Mouse (Mus musculus): Measurements from ENCODE around the gene Plekhg5. TPM values are rescaled to one million over a fixed set of nuclear protein-coding genes. Genes with fewer than 3 reads are reported as not detected.
A peak's percentile ranks its signal among the peaks of the same experiment; 100 is the strongest.

Plekhg5 gene
- polyA plus RNA-seq, 1 experiment, result 3.0 TPM

GRCm38 (mm10) chr4:152120311-152121182 lies 48.2 kb downstream of the Plekhg5 start:
- Histone ChIP-seq H3K27ac (ENCODE audit: insufficient read depth, low read depth, low read length) (no peak overlapping the region), H3K4me3 (ENCODE audit: insufficient read depth, low read length) (no peak overlapping the region), H3K4me1 (ENCODE audit: control insufficient read depth, insufficient read depth, low read length) (peaks cover 14% of the 10 kb centered on the region)
- no peak for TF ChIP-seq POLR2A (IDR thresholded peaks at IDR 0.05; ENCODE audit: borderline replicate concordance, low read depth, low read length)
- no peak for TF ChIP-seq CTCF (IDR thresholded peaks at IDR 0.05; ENCODE audit: low read depth, low read length)

DNA sequence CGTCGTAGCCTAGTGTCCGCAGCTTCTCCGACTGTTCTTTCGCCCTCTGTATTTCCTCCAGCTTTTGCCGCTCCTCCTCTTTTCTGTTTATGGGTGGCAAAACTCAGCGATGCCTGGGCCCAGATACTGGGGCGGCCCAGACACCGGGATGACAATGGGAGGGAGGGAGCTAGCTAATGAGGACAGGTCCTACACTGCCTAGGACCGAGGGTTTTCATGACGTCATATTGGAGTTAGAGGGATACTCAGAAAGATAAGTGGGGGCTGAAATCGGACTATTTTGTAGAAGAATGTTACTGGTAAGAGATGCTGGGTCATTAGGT lies 48.8 kb downstream of the Plekhg5 start:
- Histone ChIP-seq H3K4me3 (ENCODE audit: insufficient read depth, low read length) (no peak overlapping the region), H3K4me1 (ENCODE audit: control insufficient read depth, insufficient read depth, low read length) (peaks cover 14% of the 10 kb centered on the region), H3K27ac (ENCODE audit: insufficient read depth, low read depth, low read length) (no peak overlapping the region)
- no peak for TF ChIP-seq CTCF (IDR thresholded peaks at IDR 0.05; ENCODE audit: low read depth, low read length)
- TF ChIP-seq POLR2A (IDR thresholded peaks at IDR 0.05; ENCODE audit: borderline replicate concordance, low read depth, low read length), result no peak

DNA sequence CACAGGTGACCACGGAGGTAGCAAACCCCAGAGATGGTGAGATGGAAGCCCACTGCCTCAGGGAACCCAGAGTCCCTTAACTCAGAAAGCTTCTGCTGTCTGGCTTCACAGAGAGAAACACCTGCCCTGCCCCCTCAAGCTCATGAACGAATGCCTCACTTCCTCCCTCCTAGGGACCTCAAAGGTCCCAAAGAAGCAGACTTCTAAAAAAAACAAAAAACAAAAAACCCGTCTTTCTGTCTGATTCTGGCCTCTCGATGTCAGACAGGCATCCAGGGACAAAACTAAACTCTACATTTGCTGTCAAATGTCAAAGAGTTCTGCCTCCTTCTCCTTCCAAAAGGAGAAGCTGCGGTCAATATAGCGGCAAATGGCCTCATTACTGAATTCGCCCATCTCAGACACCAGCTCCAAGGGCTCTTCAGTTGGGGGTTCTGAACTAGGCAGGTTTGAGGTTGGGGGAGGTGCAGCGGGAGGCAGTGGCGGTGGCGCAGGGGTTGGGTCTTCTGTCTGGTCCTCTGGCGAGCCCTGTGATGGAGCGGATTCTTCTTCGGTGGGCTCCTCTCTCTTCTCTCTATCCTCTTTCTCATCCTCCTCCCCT lies 52.2 kb downstream of the Plekhg5 start:
- peaks cover 14% of the 10 kb centered on the region for H3K4me1 ChIP-seq (ENCODE audit: control insufficient read depth, insufficient read depth, low read length)
- TF ChIP-seq CTCF (IDR thresholded peaks at IDR 0.05; ENCODE audit: low read depth, low read length) (no peak), POLR2A (IDR thresholded peaks at IDR 0.05; ENCODE audit: borderline replicate concordance, low read depth, low read length) (no peak)
- no peak overlapping the region for H3K27ac ChIP-seq (ENCODE audit: insufficient read depth, low read depth, low read length)
- no peak overlapping the region for H3K4me3 ChIP-seq (ENCODE audit: insufficient read depth, low read length)

GRCm38 (mm10) chr4:152125161-152126025 lies 53.1 kb downstream of the Plekhg5 start:
- H3K27ac ChIP-seq (ENCODE audit: insufficient read depth, low read depth, low read length), result no peak overlapping the region
- H3K4me3 ChIP-seq (ENCODE audit: insufficient read depth, low read length), result peak overlapping the region; percentile 16; the same call in 1 of the 2 replicates
- TF ChIP-seq POLR2A (IDR thresholded peaks at IDR 0.05; ENCODE audit: borderline replicate concordance, low read depth, low read length), result no peak
- no peak for TF ChIP-seq CTCF (IDR thresholded peaks at IDR 0.05; ENCODE audit: low read depth, low read length)
- H3K4me1 ChIP-seq (ENCODE audit: control insufficient read depth, insufficient read depth, low read length), result peaks cover 14% of the 10 kb centered on the region

GRCm38 (mm10) chr4:152126026-152126920 lies 54.0 kb downstream of the Plekhg5 start:
- H3K4me1 ChIP-seq (ENCODE audit: control insufficient read depth, insufficient read depth, low read length), result peaks cover 14% of the 10 kb centered on the region
- no peak overlapping the region for H3K27ac ChIP-seq (ENCODE audit: insufficient read depth, low read depth, low read length)
- no peak for TF ChIP-seq POLR2A (IDR thresholded peaks at IDR 0.05; ENCODE audit: borderline replicate concordance, low read depth, low read length)
- no peak for TF ChIP-seq CTCF (IDR thresholded peaks at IDR 0.05; ENCODE audit: low read depth, low read length)
- no peak overlapping the region for H3K4me3 ChIP-seq (ENCODE audit: insufficient read depth, low read length)

DNA sequence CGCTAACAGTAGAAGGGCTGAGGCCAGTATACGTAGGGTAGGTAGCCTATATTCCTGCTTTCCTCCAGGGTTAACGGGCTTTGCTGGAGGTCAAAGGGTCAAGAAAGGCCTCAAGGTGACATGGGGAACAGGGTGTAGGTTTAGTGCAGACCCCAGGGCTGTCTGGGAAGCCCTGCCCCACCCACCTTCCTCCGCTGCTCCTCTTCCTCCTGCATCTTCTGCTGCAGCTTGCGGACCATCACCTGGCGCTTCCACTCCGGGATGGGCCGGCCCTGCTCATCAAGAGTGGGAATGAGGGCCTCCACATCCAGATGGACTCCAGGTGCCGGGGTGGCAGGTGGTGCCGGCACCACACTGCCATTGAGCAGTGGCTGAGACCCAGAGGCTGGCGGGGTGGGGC lies 55.6 kb downstream of the Plekhg5 start:
- Histone ChIP-seq H3K4me1 (ENCODE audit: control insufficient read depth, insufficient read depth, low read length) (peaks cover 14% of the 10 kb centered on the region), H3K27ac (ENCODE audit: insufficient read depth, low read depth, low read length) (no peak overlapping the region), H3K4me3 (ENCODE audit: insufficient read depth, low read length) (no peak overlapping the region)
- no peak for TF ChIP-seq POLR2A (IDR thresholded peaks at IDR 0.05; ENCODE audit: borderline replicate concordance, low read depth, low read length)
- no peak for TF ChIP-seq CTCF (IDR thresholded peaks at IDR 0.05; ENCODE audit: low read depth, low read length)

GRCm38 (mm10) chr4:152128784-152129183 lies 56.5 kb downstream of the Plekhg5 start:
- Histone ChIP-seq H3K27ac (ENCODE audit: insufficient read depth, low read depth, low read length) (no peak overlapping the region), H3K4me3 (ENCODE audit: insufficient read depth, low read length) (no peak overlapping the region)
- TF ChIP-seq POLR2A (IDR thresholded peaks at IDR 0.05; ENCODE audit: borderline replicate concordance, low read depth, low read length), result no peak
- TF ChIP-seq CTCF (IDR thresholded peaks at IDR 0.05; ENCODE audit: low read depth, low read length), result no peak

GRCm38 (mm10) chr4:152129395-152129930 lies 57.2 kb downstream of the Plekhg5 start:
- Histone ChIP-seq H3K4me3 (ENCODE audit: insufficient read depth, low read length) (no peak overlapping the region), H3K27ac (ENCODE audit: insufficient read depth, low read depth, low read length) (no peak overlapping the region), H3K4me1 (ENCODE audit: control insufficient read depth, insufficient read depth, low read length) (peaks cover 9% of the 10 kb centered on the region; the same call in 1 of the 2 replicates)
- TF ChIP-seq CTCF (IDR thresholded peaks at IDR 0.05; ENCODE audit: low read depth, low read length) (no peak), POLR2A (IDR thresholded peaks at IDR 0.05; ENCODE audit: borderline replicate concordance, low read depth, low read length) (no peak)

More at GRCm38 (mm10) chr4:152128784-152129183, 56.5 kb downstream of the Plekhg5 start:
- H3K4me1 ChIP-seq (ENCODE audit: control insufficient read depth, insufficient read depth, low read length), result peaks cover 14% of the 10 kb centered on the region
